Mouse (Mus musculus): Measurements from ENCODE around the gene Rsph6a.

- TF ChIP-seq POLR2A (IDR thresholded peaks at IDR 0.05; ENCODE audit: borderline replicate concordance, insufficient read depth, low read length) (no peak), CTCF (IDR thresholded peaks at IDR 0.05; ENCODE audit: borderline replicate concordance, insufficient read depth, low read depth, low read length) (no peak)
These were observed 55.1 kb downstream of the Rsph6a start for GRCm38 (mm10) chr7:19109565-19109964.
